Mouse (Mus musculus): Measurements from ENCODE around the gene Cltc.
"Not testable (repeated sequence)": the region's sequence is repeated elsewhere in the genome, so short reads cannot be mapped to it uniquely, and the experiment has no call there.

Cltc gene

GRCm38 (mm10) chr11:86757480-86758371, at the start of gene Cltc:
TSS of gene Cltc (minus strand) at chr11:86757565.
- DNase-seq (ENCODE audit: low spot score) = peak; percentile 97

- peak; percentile 51 for DNase-seq (ENCODE audit: low spot score)
Observed at GRCm38 (mm10) chr11:86807001-86807477, 49.7 kb upstream of the Cltc start.

DNA sequence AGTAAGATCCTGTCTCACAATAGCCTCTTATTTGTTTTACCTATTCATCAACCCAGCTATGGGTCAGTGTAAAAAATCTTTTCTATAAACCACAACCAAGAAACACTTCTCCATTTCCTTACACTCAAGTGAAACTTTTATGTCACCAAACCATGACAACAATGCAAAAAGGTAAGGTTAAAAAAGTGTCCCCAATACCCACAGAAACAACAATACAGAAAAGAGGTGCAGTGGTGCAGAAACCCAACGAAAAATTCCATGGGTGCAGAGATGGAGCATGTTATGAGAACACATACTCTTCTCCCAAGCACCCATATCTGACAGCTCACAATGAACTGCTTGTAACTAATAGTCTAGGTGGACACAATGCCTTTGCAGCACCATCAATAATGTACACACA, 36.8 kb upstream of the Cltc start:
- no peak for DNase-seq (ENCODE audit: low spot score)

GRCm38 (mm10) chr11:86787436-86787835, 30.1 kb upstream of the Cltc start:
- DNase-seq (ENCODE audit: low spot score) = not testable (repeated sequence)

DNA sequence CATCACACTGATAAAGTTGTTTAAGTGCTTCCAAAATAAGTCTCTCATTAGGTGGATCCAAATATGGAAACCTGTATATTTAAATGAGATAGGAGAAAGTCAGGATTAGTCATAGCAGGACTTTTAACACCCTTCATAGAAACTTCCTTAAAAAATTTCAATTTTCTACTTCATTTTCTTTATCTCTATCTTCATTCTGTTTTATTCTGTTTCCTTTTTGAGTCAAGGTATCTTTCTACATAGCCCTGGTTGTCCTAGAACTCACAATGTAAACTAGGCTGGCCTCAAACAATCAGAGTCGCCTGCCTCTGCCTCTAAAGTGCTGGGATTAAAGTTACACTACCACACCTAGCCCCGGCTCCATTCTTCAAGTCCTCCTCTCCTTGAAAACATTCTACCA, 28.4 kb upstream of the Cltc start:
- DNase-seq (ENCODE audit: low spot score) = no peak

- peak; percentile 34 for DNase-seq (ENCODE audit: low spot score)
Observed at GRCm38 (mm10) chr11:86769884-86770283, 12.5 kb upstream of the Cltc start.

DNA sequence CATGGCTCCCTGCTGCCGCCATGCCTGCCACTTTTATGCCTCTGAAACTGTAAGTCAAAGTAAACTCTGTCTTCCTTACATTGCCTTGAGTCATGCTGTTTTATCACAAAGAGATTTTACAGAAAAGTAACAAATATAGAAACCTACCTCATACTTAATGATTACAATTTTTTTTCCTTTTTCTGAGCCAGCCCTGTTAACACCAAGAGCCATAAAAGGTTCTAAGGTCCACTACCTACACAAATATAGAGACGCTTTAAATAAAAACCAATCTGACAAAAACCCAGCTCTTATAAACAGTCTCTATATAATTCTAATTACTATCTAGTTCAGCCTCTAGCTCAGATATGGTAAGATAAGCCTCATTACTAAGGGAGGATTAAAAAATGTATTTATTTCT, 7.1 kb upstream of the Cltc start:
- no peak for DNase-seq (ENCODE audit: low spot score)

DNA sequence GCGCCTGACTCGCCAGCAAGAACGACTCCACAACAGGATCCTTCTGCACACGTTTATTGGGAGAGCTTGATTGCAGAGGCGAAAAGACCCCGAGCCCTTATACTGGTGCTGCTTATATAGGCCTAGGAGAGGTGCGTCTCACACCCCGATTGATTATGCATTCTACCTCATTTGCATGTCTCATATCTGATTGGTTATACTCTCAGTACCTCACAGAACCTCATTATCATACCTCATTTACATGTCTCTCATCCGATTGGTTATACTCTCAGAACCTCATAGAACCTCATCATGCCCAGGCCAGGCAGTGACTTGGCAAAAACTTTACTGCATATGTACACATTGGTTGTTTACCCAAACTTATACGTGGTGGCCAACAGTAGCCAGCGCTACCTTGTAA, 5.8 kb upstream of the Cltc start:
- DNase-seq (ENCODE audit: low spot score) = not testable (repeated sequence)

DNA sequence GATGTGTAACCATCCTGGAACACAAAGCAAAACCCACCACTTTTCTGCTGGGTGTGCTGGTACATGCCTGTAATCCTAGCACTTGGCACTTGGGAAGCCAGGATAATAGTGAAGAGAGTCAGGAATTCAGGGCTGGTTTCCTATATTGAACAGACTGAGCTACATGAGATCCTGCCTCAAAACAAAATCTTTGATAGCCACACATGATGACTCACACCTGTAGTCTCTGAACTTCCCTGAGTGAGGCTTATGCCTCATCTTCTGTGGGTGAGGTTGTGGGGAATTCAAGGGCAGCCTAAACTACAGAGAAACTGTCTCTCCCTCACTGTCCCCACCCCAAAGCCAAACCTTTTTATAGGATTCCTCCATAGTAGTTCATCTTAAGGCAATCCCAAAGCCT, 3.0 kb upstream of the Cltc start:
- DNase-seq (ENCODE audit: low spot score) = no peak

DNA sequence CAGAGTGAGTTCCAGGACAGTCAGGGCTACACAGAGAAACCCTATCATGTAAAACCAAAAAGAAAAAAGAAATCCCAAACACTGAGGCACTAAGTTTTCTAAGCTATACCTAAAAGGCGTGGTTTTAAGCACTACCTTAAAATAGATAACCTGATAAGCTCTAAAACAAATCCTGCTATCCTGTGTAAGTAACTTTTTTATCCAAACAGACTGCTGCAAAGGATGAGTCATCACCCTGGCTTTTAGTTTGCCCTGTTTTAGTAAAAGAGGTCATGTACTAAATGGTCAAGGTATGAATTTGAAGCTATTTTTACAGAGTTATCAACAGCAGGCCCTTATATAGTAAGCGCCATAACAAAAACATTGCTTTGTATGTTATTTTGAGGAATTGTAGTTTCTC, 2.5 kb upstream of the Cltc start:
- no peak for DNase-seq (ENCODE audit: low spot score)

DNA sequence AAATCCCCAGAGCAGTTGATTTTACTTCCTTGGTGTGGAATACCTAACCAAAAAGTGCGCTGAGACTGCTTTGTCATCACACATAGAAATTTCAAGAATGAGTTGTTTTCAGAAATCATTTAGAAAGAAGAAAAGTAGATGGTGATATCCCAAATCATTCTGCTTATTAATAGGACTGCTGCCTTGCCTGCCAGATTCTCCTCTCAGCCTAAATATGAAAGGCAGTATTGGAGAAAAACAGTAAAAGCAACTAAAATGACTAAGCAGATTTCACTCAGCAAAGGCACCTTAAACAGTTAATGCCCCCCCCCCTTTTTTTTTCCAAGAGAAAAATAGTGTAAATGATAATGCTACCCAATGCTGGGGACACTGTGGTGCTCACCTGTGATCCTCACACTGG, 1.9 kb upstream of the Cltc start:
- no peak for DNase-seq (ENCODE audit: low spot score)

- no peak for DNase-seq (ENCODE audit: low spot score)
Observed at GRCm38 (mm10) chr11:86758559-86758958, 1.2 kb upstream of the Cltc start.

- DNase-seq (ENCODE audit: low spot score) = no peak
Observed at GRCm38 (mm10) chr11:86757142-86757479, 254 bp downstream of the Cltc start.

GRCm38 (mm10) chr11:86756156-86757141, 916 bp downstream of the Cltc start:
- DNase-seq (ENCODE audit: low spot score) = peak; percentile 47

DNA sequence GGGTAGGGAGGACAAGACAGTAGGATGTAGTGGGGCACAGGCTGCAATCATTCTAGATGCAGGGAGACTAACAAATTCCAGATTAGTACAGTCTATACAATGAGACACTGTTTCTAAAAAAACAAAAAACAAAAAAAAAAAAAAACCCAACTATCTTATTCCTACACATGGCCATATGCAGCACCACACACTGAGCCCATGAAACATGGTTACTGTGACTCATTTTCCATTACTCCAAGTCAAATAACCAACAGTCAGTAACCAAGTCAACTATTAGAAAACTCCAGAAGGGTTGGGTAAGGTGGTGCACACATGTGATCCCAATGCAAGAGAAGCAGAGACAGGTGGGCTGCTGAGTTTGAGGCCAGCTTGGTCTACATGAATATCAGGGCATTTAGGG, 5.0 kb downstream of the Cltc start:
- no peak for DNase-seq (ENCODE audit: low spot score)

GRCm38 (mm10) chr11:86751010-86751409, 6.4 kb downstream of the Cltc start:
- no peak for DNase-seq (ENCODE audit: low spot score)

DNA sequence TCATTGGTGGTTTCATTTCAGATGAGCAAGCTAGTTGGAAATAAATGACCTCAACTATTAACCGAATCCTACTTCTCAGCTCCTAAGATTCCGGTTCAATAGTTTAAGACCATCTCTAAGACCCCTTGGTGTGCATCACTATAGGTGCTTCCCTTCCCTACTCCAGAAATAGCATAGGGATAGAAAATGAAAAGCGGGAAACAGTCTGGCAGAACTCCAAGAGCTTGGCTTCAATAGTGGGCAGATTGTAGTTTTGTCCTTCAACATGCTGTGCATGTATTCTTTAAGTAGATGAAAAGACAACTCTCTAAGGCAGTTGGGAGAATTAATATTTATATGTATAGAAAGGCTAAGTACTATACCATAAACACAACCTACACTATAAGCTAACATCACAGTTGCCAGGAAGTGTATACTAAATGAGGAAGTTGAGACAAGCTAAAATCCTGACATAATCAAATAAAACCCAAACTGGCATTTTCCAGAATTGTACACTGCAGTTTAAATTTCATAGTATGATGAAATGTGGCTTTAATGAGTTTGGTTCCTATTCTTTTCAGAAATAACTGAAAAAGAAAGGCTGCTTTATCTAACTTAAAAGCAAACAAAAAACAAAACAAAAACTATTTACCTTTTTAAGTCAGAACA, 7.5 kb downstream of the Cltc start:
- DNase-seq (ENCODE audit: low spot score) = no peak

- DNase-seq (ENCODE audit: low spot score) = no peak
Observed at GRCm38 (mm10) chr11:86745634-86746404, 11.5 kb downstream of the Cltc start.

DNA sequence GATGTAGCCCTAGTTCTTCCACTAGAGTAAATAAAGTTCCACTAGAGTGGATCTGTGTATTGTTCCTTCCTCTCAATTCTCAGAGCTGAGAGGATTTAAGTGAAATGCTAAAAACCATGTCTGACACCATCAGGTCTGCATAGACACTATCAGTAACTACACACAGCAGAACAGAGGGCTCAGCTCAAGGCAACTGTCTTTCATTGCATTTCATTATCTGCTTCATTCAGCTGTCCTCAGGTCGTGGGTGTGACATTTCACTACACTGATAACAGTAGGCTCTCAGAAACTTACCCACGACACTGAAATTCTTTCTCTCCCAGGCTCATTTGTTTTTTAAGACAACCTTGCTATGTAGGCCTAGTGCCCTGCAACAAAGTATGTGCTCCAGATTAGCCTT, 14.8 kb downstream of the Cltc start:
- no peak for DNase-seq (ENCODE audit: low spot score)

GRCm38 (mm10) chr11:86741505-86741904, 15.9 kb downstream of the Cltc start:
- DNase-seq (ENCODE audit: low spot score) = no peak

GRCm38 (mm10) chr11:86739470-86739869, 17.9 kb downstream of the Cltc start:
- DNase-seq (ENCODE audit: low spot score) = no peak

Measured in lung, postnatal 25 days (tissue).